Mouse (Mus musculus) intestine, postnatal 0 days (tissue): ENCODE measurements around the gene Cuta. TPM values are rescaled to one million over a fixed set of nuclear protein-coding genes. Genes with fewer than 3 reads are reported as not detected.

Experiments used
- ATAC-seq: fragments of 200-750 bp; cut with Nextera tagmentation; 2 replicates; pipeline ENCODE4 v1.8.0; 2017; ENCODE audit warnings: mild to moderate bottlenecking, moderate TSS enrichment, moderate library complexity
- H3K27ac ChIP-seq: fragments of 300-500 bp; sonication (generic); 2 replicates; pipeline ENCODE4 v1.5.1; 2014; ENCODE audit warnings: mild to moderate bottlenecking, low read depth, low read length, moderate library complexity
- H3K27me3 ChIP-seq: fragments of 300-500 bp; sonication (generic); replicated peaks from 2 replicates; pipeline ENCODE4 v1.6.1; 2014; ENCODE audit warnings: low read length, mixed read lengths; ENCODE audit not compliant: control insufficient read depth, insufficient read depth
- H3K36me3 ChIP-seq: fragments of 300-500 bp; sonication (generic); 2 replicates; pipeline ENCODE4 v1.6.1; 2014; ENCODE audit warnings: mild to moderate bottlenecking, moderate library complexity; ENCODE audit not compliant: control insufficient read depth, insufficient read depth
- H3K4me1 ChIP-seq: fragments of 300-500 bp; sonication (generic); replicated peaks from 2 replicates; pipeline ENCODE4 v1.6.1; 2014; ENCODE audit warnings: antibody characterized with exemption, low read length, mixed read lengths; ENCODE audit not compliant: control insufficient read depth, insufficient read depth
- H3K4me2 ChIP-seq: fragments of 300-500 bp; sonication (generic); replicated peaks from 2 replicates; pipeline ENCODE4 v1.6.1; 2014; ENCODE audit warnings: low read depth, mild to moderate bottlenecking, moderate library complexity
- H3K4me3 ChIP-seq: fragments of 300-500 bp; sonication (generic); 2 replicates; pipeline ENCODE4 v1.5.1; 2014; ENCODE audit warnings: low read depth, low read length
- H3K9ac ChIP-seq: fragments of 300-500 bp; sonication (generic); 2 replicates; pipeline ENCODE4 v1.6.1; 2014; ENCODE audit warnings: mild to moderate bottlenecking, low read depth, low read length
- H3K9me3 ChIP-seq: fragments of 300-500 bp; sonication (generic); 2 replicates; pipeline ENCODE4 v1.6.1; 2016; ENCODE audit warnings: mixed run types; ENCODE audit not compliant: control insufficient read depth
- CTCF ChIP-seq: sonication (generic); IDR thresholded peaks from 2 replicates; pipeline ENCODE4 v1.5.1; 2016; ENCODE audit warnings: low read depth, mild to moderate bottlenecking, control low read depth, antibody characterized with exemption, moderate library complexity
- WGBS: fragments of 180-500 bp; shearing (Covaris S2); extraction: QIAGEN DNeasy Blood & Tissue Kit; methylation state at CpG from one replicate; pipeline ENCODE4 v1.1.7; 2014; 5-methylcytosine and 5-hydroxymethylcytosine counted together
- polyA plus RNA-seq: library from polyadenylated mRNA; unstranded; fragments of >200 nt; fragmentation: Nextera tagmentation; extraction: Ambion mirVana; gene quantifications from 2 replicates; pipeline ENCODE4 v1.2.1, GENCODE M21; 2015

Gene Cuta
- polyA plus RNA-seq, 1 experiment from 2014 or later: 287 TPM

- no peak overlapping the region for H3K27ac ChIP-seq
- no peak for ATAC-seq
- peak; percentile 66 for TF ChIP-seq CTCF
- H3K4me1 ChIP-seq: peaks cover 8% of the 10 kb centered on the region; the same call in 1 of the 2 replicates
- H3K36me3 ChIP-seq: peaks cover 30% of the 10 kb centered on the region
- H3K9me3 ChIP-seq: no peaks in the 10 kb centered on the region
- no peaks in the 10 kb centered on the region for H3K27me3 ChIP-seq
- no peak overlapping the region for H3K4me2 ChIP-seq
- no peak overlapping the region for H3K4me3 ChIP-seq
- no peak overlapping the region for H3K9ac ChIP-seq
Measured at GRCm38 (mm10) chr17:26975415-26975814, 36.0 kb upstream of the Cuta start.

- no peak for TF ChIP-seq CTCF
- Histone ChIP-seq H3K9ac (no peak overlapping the region), H3K36me3 (peaks cover 30% of the 10 kb centered on the region), H3K4me2 (no peak overlapping the region), H3K27ac (no peak overlapping the region), H3K4me1 (peaks cover 8% of the 10 kb centered on the region; the same call in 1 of the 2 replicates), H3K9me3 (no peaks in the 10 kb centered on the region), H3K4me3 (no peak overlapping the region), H3K27me3 (no peaks in the 10 kb centered on the region)
- ATAC-seq: no peak
- 91% methylated on average over 15 of the region's 15 CpGs for WGBS
Measured at GRCm38 (mm10) chr17:26974547-26974946, 35.2 kb upstream of the Cuta start.

GRCm38 (mm10) chr17:26972703-26973574, 33.6 kb upstream of the Cuta start, which contains the start of gene Zbtb9:
Gene Zbtb9, plus strand, starts transcription at chr17:26973167.
- under 1% methylated on average over 75 of the region's 75 CpGs for WGBS
- Histone ChIP-seq H3K4me2 (peak within 1 kb of the TSS; percentile 94), H3K4me3 (peak within 1 kb of the TSS; percentile 82), H3K9me3 (no peaks in the 10 kb centered on the region), H3K27ac (peak within 1 kb of the TSS; percentile 70), H3K4me1 (peaks cover 8% of the 10 kb centered on the region; the same call in 1 of the 2 replicates), H3K9ac (peak within 1 kb of the TSS; percentile 69), H3K27me3 (no peaks in the 10 kb centered on the region), H3K36me3 (peaks cover 25% of the 10 kb centered on the region)
- no peak for TF ChIP-seq CTCF
- ATAC-seq: peak; percentile 99

GRCm38 (mm10) chr17:26972107-26972506, 32.7 kb upstream of the Cuta start:
- H3K9me3 ChIP-seq: no peaks in the 10 kb centered on the region
- no peaks in the 10 kb centered on the region for H3K27me3 ChIP-seq
- H3K4me1 ChIP-seq: peaks cover 8% of the 10 kb centered on the region; the same call in 1 of the 2 replicates
- H3K4me3 ChIP-seq: peak overlapping the region; percentile 82
- H3K9ac ChIP-seq: peak overlapping the region; percentile 69
- 2% methylated on average over 3 of the region's 3 CpGs for WGBS
- H3K4me2 ChIP-seq: peak overlapping the region; percentile 94
- TF ChIP-seq CTCF: no peak
- H3K27ac ChIP-seq: peak overlapping the region; percentile 70; the same call in 1 of the 2 replicates
- no peak for ATAC-seq
- peaks cover 26% of the 10 kb centered on the region for H3K36me3 ChIP-seq

GRCm38 (mm10) chr17:26971247-26971905, 32.0 kb upstream of the Cuta start:
- H3K4me3 ChIP-seq: peak overlapping the region; percentile 82

GRCm38 (mm10) chr17:26970221-26970620, 30.9 kb upstream of the Cuta start:
- Histone ChIP-seq H3K27ac (no peak overlapping the region), H3K4me3 (no peak overlapping the region), H3K9ac (no peak overlapping the region), H3K36me3 (peaks cover 7% of the 10 kb centered on the region), H3K9me3 (no peaks in the 10 kb centered on the region), H3K4me1 (peaks cover 8% of the 10 kb centered on the region; the same call in 1 of the 2 replicates), H3K4me2 (no peak overlapping the region), H3K27me3 (no peaks in the 10 kb centered on the region)
- ATAC-seq: no peak
- WGBS: 69% methylated on average over 11 of the region's 12 CpGs
- no peak for TF ChIP-seq CTCF

More at GRCm38 (mm10) chr17:26971247-26971905, 32.0 kb upstream of the Cuta start:
- Histone ChIP-seq H3K4me1 (peaks cover 8% of the 10 kb centered on the region; the same call in 1 of the 2 replicates), H3K36me3 (peaks cover 18% of the 10 kb centered on the region), H3K9ac (0 out of 2 replicates have a peak overlapping the region, but pooled peaks have one; percentile 69), H3K27me3 (no peaks in the 10 kb centered on the region), H3K4me2 (peak overlapping the region; percentile 94), H3K27ac (no peak overlapping the region), H3K9me3 (no peaks in the 10 kb centered on the region)
- 66% methylated on average over 7 of the region's 8 CpGs for WGBS
- no peak for ATAC-seq
- no peak for TF ChIP-seq CTCF
